Mouse (Mus musculus) thymus, postnatal 14 days (tissue): ENCODE data around the gene Gpr37l1.
"Not testable (repeated sequence)": the region's sequence is repeated elsewhere in the genome, so short reads cannot be mapped to it uniquely, and the experiment has no call there.

ENCODE experiments used
- DNase-seq: peaks from one replicate; pipeline ENCODE4 v3.0.0; 2021

Gene Gpr37l1

GRCm38 (mm10) chr1:135146077-135146945, 21.2 kb downstream of the Gpr37l1 start, which contains the start of gene Arl8a:
Arl8a (plus strand) TSS chr1:135146824.
- DNase-seq = peak; percentile 89

GRCm38 (mm10) chr1:135143940-135144339, 23.5 kb downstream of the Gpr37l1 start:
- no peak for DNase-seq

DNA sequence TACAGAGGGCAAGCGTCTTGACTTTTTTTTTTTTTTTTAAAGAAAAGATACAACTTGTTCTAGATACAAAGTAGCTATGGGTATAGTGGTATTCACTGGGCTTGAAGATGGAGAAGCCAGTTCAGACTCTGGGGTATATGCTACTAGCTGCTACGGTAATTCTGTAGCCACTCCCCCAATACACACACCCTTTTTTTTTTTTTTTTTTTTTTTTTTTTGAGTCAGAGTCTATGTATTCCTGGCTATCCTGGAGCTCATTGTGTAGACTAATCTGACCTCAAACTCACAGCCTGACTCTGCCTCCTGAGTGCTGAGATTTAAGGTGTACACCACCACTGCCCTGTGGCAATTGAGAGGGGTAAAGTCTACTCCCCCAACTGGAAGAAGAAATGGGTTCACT, 25.0 kb downstream of the Gpr37l1 start:
- no peak for DNase-seq

DNA sequence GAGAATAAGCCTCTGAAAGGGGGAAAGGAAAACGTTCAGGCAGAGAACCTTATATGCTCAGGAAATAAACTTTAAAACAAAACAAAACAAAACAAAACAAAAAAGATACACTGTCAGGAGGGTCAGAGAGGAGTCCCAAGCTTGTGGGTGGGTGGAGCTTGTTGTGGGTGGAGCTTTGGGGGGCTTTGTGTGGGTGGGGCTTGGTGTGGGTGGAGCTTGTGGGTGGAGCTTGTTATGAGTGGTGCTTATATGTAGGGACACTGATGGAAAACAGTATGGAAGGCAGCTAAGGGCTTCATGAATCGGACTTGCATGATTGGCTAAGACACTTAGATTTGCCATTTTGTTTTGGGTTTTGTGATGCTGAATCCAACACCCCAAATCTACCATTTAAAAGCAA, 27.6 kb downstream of the Gpr37l1 start:
- peak; percentile 39 for DNase-seq

- peak; percentile 72 for DNase-seq
Observed at GRCm38 (mm10) chr1:135136500-135136899, 31.0 kb downstream of the Gpr37l1 start.

DNA sequence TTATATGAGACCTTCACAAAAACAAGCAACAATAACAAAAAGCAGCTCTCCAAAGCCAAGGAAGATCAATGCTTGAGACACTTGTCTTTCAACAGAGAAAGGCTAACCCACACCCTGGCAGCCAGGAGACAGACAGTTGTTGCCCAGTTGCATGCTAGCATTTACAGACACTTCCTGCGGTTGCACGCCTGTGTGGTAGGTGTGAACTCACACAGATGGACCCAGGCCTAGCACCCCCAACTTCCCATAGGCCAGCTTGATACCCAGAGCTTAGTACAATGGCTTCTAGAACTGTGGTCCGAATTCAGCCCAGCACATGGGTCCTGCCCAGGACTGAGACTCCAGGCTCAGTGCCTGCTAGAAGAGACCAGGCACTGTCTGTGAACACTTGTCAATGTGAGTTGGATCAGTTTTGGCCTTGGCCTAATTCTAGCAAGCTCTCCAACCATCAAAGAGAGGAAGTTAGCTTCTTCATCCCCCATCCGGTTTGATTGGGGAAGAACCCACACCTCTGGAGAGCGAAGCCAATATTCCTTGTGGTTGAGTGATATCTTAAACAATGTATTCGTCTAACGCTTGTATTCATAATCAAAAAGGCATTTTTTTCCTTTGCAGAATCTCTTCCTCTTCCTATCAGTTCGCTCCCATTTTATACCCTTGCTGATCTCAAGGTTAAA, 32.2 kb downstream of the Gpr37l1 start:
- DNase-seq = peak; percentile 45

GRCm38 (mm10) chr1:135133678-135134435, 33.6 kb downstream of the Gpr37l1 start:
- DNase-seq = peak; percentile 83

- DNase-seq = peak; percentile 92
Observed at GRCm38 (mm10) chr1:135132893-135133369, 34.5 kb downstream of the Gpr37l1 start.

- peak; percentile 98 for DNase-seq
Observed at GRCm38 (mm10) chr1:135132473-135132872, 35.0 kb downstream of the Gpr37l1 start, which contains the start of gene Ptpn7. Ptpn7 (plus strand) TSS chr1:135132700.

DNA sequence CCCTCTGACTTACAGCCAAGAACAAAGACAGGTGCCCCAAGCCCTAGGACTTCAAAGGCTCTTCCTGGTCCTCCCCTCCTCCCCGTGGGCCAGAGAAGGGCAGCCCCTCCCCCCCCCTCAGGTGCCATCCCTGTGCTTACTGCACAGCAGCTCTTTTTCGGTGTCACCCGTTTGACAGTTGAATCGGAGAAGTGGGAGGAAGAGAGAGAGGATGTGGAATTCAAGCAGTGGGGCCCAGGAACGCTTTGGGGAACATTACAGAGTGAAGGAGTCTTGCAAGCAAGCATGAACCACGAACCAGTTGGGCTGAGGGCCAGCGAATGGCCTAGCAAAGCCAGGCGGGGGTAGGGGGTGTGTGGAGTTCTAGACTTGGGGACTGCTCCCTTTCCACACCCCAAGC, 35.9 kb downstream of the Gpr37l1 start:
- DNase-seq = peak; percentile 74

GRCm38 (mm10) chr1:135131034-135131433, 36.4 kb downstream of the Gpr37l1 start:
- peak; percentile 87 for DNase-seq

GRCm38 (mm10) chr1:135130376-135131018, 37.0 kb downstream of the Gpr37l1 start:
- DNase-seq = peak; percentile 43

- peak; percentile 65 for DNase-seq
Observed at GRCm38 (mm10) chr1:135129543-135130183, 37.8 kb downstream of the Gpr37l1 start.

DNA sequence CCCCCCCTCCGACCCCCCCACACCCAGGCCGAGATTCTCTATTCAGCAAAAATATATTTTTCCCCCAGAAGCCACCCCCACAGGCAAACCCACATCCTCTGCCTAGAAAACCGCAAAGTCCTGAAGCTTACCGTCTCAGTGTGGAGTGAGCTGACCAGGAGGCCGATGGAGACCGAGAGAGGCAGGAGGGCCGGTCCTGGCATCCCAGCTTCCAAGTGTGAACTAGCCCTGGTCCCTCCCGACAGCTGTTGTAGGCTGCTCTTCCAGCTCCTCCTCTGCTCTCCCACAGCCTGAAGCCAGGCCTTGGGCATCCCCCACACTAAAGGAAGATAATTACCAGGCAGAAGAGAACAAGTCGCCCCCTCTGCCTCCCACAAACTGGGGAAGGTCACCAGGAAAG, 38.5 kb downstream of the Gpr37l1 start:
- DNase-seq = peak; percentile 66

- DNase-seq = peak; percentile 62
Observed at GRCm38 (mm10) chr1:135128011-135128441, 39.5 kb downstream of the Gpr37l1 start.

GRCm38 (mm10) chr1:135126443-135127027, 40.9 kb downstream of the Gpr37l1 start:
- no peak for DNase-seq

DNA sequence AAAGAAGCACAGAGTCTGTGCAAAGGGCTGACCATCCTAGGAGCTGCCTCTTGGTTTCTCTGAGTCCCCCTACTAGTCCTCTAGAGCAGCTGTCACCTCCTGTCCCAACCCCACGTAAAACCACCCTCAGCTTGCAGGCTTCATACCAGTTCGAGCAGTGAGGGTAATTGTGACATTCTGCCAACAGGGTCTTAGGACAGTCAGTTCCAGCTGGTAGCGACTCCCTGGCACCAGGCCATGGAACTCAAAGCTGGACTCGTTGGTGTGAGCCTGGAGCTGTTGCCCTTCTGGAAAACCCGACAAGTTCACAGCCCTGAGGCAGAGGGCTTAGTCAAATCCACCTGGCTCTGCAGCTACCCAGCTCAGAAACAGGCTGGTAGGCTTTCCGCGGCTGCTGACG, 41.5 kb downstream of the Gpr37l1 start:
- DNase-seq = no peak

GRCm38 (mm10) chr1:135124573-135125363, 42.7 kb downstream of the Gpr37l1 start:
- no peak for DNase-seq

DNA sequence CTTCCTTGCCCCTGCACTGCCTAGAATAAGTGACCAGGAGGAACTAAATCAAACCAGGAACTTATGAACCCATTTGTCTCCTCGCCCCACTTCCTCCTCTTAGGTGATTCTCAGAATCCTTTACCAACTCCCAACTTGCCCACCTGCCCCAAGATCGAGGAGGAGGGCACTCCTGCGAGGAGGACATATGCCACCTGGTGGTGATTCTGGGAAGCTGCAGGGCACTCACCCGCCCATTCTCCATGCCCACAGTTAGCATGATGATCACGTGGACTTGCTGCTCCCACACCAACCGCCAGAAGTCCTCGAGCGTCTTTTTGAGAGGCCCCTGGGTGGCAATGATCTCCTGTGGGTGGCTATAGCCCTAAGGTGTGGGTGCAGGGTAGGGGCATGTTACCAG, 54.8 kb downstream of the Gpr37l1 start:
- DNase-seq = peak; percentile 73

DNA sequence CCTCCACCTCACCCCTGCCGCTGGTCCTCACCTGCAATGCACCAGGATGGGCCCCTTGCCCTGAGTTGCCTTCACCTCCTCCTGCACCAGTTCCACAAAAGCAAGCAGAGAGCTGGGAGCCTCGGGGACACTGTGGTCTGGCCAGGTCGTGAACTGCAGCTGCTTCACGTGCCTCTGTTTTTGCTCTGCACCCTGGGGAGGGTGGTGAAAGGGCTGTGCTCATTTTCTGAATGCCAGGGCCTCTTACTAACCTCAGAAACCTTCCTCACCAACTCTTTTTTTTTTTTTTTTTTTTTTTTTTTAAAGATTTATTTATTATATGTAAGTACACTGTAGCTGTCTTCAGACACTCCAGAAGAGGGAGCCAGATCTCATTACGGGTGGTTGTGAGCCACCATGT, 56.2 kb downstream of the Gpr37l1 start:
- not testable (repeated sequence) for DNase-seq
